Mouse (Mus musculus): ENCODE measurements around the gene Ryk. TPM values are rescaled to one million over a fixed set of nuclear protein-coding genes. Genes with fewer than 3 reads are reported as not detected.

Ryk gene
- 17.1 and 23.2 TPM in 2 replicates for polyA plus RNA-seq (2015; fragmentation: Nextera tagmentation; extraction: Ambion mirVana)

DNA sequence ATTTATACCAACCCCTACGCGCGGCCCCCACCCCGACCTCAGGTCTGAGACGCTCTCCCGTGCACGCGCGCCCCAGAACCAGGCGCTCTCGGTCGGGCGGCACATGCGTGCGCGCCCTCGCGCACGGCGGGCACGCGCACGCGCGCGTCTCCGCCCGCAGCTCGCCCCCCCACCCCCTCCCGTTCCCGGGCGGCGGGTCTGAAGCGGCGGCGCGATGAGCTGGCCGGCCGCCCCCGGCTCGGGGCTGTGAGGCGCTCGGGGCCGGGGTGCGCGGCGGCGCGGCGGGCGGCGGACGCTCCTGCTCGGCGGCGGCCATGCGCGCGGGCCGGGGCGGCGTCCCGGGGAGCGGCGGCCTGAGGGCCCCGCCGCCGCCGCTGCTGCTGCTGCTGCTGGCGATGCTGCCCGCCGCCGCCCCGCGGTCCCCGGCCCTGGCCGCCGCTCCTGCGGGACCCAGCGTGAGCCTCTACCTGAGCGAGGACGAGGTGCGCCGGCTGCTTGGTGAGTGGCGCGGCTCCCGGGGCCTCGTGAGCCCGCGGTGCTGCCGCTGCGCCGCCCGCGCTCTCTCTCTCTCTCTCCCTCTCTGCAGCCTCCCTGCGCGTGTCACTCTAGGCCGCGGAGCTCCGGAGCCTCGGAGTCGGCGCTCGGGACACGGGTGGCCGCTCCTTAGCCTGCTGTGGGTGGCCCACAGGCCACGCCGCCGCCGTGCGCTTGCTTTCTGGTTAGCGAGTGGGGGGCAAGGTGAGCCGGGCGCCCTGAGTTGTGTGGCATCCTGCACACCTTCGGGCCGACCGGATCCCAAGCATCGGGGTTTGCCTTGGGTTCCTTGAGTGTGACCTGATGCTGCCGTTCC lies at the start of gene Ryk:
TSS of gene Ryk (plus strand) at position 176 of the 850 bp plus-strand sequence.

Other genes starting within 250 kb of the Ryk start
- 226 and 293 TPM in 2 replicates for gene Anapc13, start 208.6 kb upstream of the Ryk start, polyA plus RNA-seq (2015; fragmentation: Nextera tagmentation; extraction: Ambion mirVana)
- gene Cep63, start 208.4 kb upstream of the Ryk start, polyA plus RNA-seq (2015; fragmentation: Nextera tagmentation; extraction: Ambion mirVana) = 32.5 and 39.4 TPM in 2 replicates
- gene Amotl2, start 118.2 kb upstream of the Ryk start, polyA plus RNA-seq (2015; fragmentation: Nextera tagmentation; extraction: Ambion mirVana) = 31.5 and 48.6 TPM in 2 replicates
- gene Slco2a1, start 153.8 kb downstream of the Ryk start, polyA plus RNA-seq (2015; fragmentation: Nextera tagmentation; extraction: Ambion mirVana) = 7.3 and 9.3 TPM in 2 replicates